Mouse (Mus musculus): Measurements from ENCODE around the gene Kdelc2. TPM values are rescaled to one million over a fixed set of nuclear protein-coding genes. Genes with fewer than 3 reads are reported as not detected.

Kdelc2 gene
- polyA plus RNA-seq, 1 experiment from 2014 or later = 15.9 TPM

DNA sequence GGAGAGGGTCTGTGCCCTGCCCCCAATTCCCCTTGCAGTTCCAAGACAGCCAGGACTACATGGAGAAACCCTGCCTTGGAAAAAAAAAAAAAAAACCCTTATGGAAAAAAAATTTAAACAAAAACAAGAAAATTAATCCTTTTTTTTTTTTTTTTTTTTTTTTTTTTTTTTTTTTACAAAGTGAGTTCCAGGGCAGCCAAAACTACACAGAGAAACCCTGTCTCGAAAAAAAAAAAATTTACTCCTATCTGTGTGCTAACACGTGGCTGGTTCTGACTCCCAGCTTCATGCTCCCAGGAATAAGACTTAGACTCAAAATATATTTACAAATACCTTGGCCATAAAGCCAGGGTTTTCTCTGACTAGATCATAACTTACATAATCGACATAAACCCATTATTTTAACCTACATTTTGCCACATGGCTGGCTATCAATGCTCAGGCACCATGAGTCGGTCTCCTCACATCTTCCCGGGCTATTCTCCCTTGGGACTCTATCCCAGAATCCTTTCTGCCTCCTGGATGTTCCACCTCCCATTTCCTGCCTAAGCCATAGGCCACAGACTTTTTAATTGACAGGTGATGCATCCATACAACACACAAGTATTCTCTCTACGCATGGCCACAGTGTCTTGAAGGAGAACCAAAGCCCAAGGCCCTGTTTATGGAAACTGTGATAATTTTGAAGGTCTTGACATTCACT, 20.4 kb downstream of the Kdelc2 start:
- WGBS = 83% methylated on average over 6 of the region's 6 CpGs
- Histone ChIP-seq H3K4me3 (replicated peaks) (no peak overlapping the region), H3K4me1 (replicated peaks) (peaks cover 33% of the 10 kb centered on the region), H3K27ac (no peak overlapping the region), H3K9ac (replicated peaks) (no peak overlapping the region), H3K36me3 (no peaks in the 10 kb centered on the region), H3K9me3 (no peaks in the 10 kb centered on the region), H3K27me3 (no peaks in the 10 kb centered on the region), H3K4me2 (0 out of 2 replicates have a peak overlapping the region, but pooled peaks have one; percentile 57)
- ATAC-seq (ENCODE audit: insufficient number of reproducible peaks, insufficient read depth, low FRiP score, low TSS enrichment, low read depth) = no peak

DNA sequence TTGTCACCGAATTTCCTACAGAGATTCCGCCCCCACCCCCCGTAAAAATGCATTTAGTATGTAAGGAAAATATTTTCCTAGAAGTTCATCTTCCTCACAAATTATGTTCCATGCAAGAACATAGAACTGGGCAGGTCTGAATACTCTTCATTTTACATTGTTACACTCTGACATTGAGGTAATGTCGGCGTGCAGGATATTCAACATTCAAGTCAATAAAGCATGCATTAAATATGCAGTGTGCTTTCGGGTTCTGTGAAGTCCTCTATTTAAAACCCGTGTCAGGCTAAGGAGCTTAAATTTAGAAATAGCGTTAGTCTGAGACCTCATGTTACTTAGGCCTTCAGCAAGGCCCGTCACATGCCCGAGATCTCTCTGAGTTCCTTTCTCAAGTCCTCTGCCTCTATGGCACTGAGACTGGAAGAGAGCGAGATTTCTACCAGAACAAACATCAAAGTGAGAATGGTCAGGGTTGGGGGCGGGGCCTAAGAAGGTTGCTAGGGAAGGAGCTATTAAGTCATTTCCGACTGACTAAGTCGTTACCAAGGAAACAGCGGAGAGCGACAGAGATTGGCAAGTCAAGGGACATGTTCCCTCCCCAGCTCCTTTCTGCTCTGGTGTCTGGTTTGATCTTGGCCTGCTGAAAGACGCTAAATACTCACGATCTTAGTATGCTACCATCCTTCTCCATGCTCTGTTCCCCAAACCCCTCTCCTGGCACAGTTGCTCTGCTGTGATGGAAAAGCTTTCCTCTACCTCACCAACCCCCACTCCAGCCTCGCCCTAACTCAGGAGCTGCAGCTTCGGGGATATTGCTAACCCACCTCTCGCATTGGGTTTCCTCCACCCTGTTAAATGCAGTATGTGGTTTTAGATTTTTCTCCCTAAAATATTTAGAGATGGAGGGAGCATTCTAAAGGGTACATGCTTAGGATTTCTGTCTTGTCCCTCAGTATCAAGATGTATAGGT, 21.2 kb downstream of the Kdelc2 start:
- Histone ChIP-seq H3K9ac (replicated peaks) (peak overlapping the region; percentile 47; the same call in 1 of the 2 replicates), H3K4me1 (replicated peaks) (peaks cover 33% of the 10 kb centered on the region), H3K27ac (peak overlapping the region; percentile 86), H3K27me3 (no peaks in the 10 kb centered on the region), H3K36me3 (no peaks in the 10 kb centered on the region), H3K4me3 (replicated peaks) (peak overlapping the region; percentile 43), H3K4me2 (peak overlapping the region; percentile 57), H3K9me3 (no peaks in the 10 kb centered on the region)
- peak; percentile 71; the same call in 1 of the 2 replicates for ATAC-seq (ENCODE audit: insufficient number of reproducible peaks, insufficient read depth, low FRiP score, low TSS enrichment, low read depth)
- 24% methylated on average over 21 of the region's 21 CpGs for WGBS

DNA sequence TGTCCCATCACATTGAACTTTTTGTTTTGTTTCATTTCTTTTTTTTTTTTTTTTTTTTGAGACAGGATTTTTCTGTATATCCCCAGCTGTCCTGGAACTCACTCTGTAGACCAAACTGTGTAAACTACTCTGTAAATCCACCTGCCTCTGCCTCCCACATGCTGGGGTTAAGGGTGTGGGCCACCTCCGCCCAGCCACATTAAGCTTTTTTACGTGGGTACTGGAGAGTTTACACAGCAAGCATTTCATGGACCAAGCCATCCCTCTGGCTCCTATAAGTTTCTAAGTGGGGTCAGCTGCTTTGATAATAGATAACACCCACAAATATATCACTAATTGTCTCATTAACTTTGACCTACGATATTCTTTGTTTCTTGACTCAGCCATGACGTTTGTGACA, 24.7 kb downstream of the Kdelc2 start:
- Histone ChIP-seq H3K9ac (replicated peaks) (no peak overlapping the region), H3K27ac (no peak overlapping the region), H3K4me1 (replicated peaks) (peaks cover 17% of the 10 kb centered on the region), H3K9me3 (peaks cover 4% of the 10 kb centered on the region; the same call in 1 of the 2 replicates), H3K27me3 (no peaks in the 10 kb centered on the region), H3K36me3 (no peaks in the 10 kb centered on the region), H3K4me3 (replicated peaks) (no peak overlapping the region), H3K4me2 (no peak overlapping the region)
- no peak for ATAC-seq (ENCODE audit: insufficient number of reproducible peaks, insufficient read depth, low FRiP score, low TSS enrichment, low read depth)
- WGBS = 80% methylated on average over 4 of the region's 4 CpGs

DNA sequence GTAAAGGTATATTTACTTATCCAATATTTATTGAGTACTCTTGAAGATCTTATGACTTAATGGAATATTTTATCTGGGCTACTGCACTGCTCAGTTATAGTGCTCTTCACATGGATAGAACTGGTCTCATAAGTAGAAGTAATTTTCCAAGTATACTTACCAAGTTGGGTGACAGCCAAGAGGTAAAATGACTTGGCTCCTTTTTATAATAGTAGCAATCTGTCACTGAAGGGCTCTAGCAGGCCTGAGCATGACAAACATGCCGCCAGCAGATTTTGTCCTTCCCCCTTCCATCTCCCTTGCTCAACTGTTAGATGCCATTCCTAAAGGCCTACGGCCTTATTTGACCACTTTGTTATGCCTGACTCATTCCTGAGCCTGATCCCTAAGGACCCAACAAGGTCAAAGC, 25.1 kb downstream of the Kdelc2 start:
- no peaks in the 10 kb centered on the region for H3K27me3 ChIP-seq
- WGBS = 86% methylated on average over 2 of the region's 2 CpGs
- H3K4me2 ChIP-seq = no peak overlapping the region

DNA sequence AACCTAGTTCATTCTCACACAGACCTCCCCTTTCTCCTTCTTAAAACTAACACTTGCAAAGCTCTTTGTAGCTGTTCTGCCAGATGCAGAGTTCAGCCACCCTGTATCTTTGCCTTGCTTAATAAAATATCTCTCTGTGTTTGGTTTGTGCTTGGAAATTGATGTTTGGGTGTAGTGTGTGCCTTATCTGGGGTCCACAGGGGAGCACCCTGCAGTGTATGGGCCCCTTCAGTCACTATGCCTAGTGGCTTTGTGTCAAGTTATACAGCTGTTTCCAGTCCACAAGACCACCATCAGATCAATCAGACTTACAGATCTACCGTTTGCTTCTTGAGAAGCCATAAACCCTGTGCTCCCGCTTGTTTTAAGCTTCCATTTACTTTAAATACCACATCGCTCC, 25.6 kb downstream of the Kdelc2 start:
- Histone ChIP-seq H3K4me3 (replicated peaks) (no peak overlapping the region), H3K27ac (no peak overlapping the region), H3K9ac (replicated peaks) (no peak overlapping the region), H3K9me3 (peaks cover 4% of the 10 kb centered on the region; the same call in 1 of the 2 replicates), H3K4me2 (no peak overlapping the region), H3K4me1 (replicated peaks) (peaks cover 15% of the 10 kb centered on the region), H3K27me3 (no peaks in the 10 kb centered on the region), H3K36me3 (no peaks in the 10 kb centered on the region)
- 69% methylated on average over 3 of the region's 3 CpGs for WGBS
- no peak for ATAC-seq (ENCODE audit: insufficient number of reproducible peaks, insufficient read depth, low FRiP score, low TSS enrichment, low read depth)

More for the DNA sequence above, 25.1 kb downstream of the Kdelc2 start:
- peaks cover 17% of the 10 kb centered on the region for H3K4me1 ChIP-seq (replicated peaks)
- no peaks in the 10 kb centered on the region for H3K36me3 ChIP-seq
- peaks cover 4% of the 10 kb centered on the region; the same call in 1 of the 2 replicates for H3K9me3 ChIP-seq
- H3K27ac ChIP-seq = no peak overlapping the region
- H3K4me3 ChIP-seq (replicated peaks) = no peak overlapping the region
- no peak for ATAC-seq (ENCODE audit: insufficient number of reproducible peaks, insufficient read depth, low FRiP score, low TSS enrichment, low read depth)
- H3K9ac ChIP-seq (replicated peaks) = no peak overlapping the region

DNA sequence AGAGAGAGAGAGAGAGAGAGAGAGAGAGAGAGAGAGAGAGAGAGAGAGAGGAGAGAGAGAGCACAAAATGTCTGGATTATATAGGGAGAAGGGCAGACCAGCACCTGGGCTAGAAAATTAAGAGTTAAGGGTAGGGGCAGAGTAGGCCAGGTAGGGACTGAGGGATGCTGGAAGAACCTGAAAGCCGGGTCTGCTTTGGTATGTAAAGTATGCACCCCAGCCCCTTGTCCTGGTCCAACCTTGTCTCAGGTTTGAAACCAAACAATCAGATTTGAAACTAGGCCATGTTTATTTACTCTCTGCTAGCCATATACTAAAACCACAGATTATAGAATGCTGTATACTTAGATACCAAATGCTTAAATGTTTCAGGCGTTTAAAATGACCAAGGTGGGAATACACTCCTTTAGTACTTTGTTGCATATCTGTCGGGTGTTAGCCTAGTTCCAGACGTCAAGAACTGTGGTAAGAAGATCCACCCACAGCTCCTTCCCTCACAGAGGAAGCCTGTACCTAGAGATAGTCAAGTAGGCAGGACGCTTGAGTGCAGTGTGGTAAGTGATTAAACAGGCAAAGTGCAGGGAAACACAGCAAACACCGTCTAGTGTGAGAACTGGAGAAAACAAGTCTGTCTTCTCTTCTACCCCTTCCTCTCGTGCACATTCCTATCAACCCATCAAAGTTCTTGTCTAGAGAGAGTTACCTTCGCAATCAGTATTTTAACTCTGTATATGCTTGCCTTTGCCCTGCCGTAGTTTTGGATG, 38.5 kb downstream of the Kdelc2 start:
- Histone ChIP-seq H3K4me2 (no peak overlapping the region), H3K4me1 (replicated peaks) (0 out of 2 replicates have a peak, but pooled peaks cover under 1% of the 10 kb centered on the region), H3K36me3 (no peaks in the 10 kb centered on the region), H3K9me3 (peaks cover 9% of the 10 kb centered on the region), H3K27ac (no peak overlapping the region), H3K4me3 (replicated peaks) (no peak overlapping the region), H3K9ac (replicated peaks) (no peak overlapping the region), H3K27me3 (no peaks in the 10 kb centered on the region)
- WGBS = 62% methylated on average over 9 of the region's 9 CpGs
- no peak for ATAC-seq (ENCODE audit: insufficient number of reproducible peaks, insufficient read depth, low FRiP score, low TSS enrichment, low read depth)

DNA sequence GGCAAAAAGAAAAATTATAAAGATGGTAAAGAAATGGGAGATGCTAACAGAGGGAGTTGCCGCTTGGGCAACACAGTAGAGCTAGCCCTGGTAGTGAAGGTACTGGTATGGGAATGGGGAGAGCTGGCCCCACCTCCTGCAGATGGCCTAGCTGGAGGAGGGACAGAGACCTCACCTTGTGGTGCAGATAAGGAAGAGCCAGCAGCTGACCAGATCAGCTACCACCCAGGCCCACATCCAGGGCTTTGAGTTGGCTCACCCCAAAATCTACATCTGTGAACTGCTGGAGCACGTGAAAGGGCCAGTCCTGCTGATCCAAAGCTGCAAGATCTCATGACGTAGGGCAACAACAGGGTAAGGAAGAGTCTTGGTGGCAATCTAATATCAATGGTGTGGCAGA, 42.9 kb downstream of the Kdelc2 start:
- Histone ChIP-seq H3K27ac (no peak overlapping the region), H3K9me3 (no peaks in the 10 kb centered on the region), H3K27me3 (no peaks in the 10 kb centered on the region), H3K4me1 (replicated peaks) (0 out of 2 replicates have a peak, but pooled peaks cover 5% of the 10 kb centered on the region), H3K4me2 (no peak overlapping the region), H3K36me3 (no peaks in the 10 kb centered on the region), H3K4me3 (replicated peaks) (no peak overlapping the region), H3K9ac (replicated peaks) (no peak overlapping the region)
- WGBS = 86% methylated on average over 3 of the region's 3 CpGs
- no peak for ATAC-seq (ENCODE audit: insufficient number of reproducible peaks, insufficient read depth, low FRiP score, low TSS enrichment, low read depth)

DNA sequence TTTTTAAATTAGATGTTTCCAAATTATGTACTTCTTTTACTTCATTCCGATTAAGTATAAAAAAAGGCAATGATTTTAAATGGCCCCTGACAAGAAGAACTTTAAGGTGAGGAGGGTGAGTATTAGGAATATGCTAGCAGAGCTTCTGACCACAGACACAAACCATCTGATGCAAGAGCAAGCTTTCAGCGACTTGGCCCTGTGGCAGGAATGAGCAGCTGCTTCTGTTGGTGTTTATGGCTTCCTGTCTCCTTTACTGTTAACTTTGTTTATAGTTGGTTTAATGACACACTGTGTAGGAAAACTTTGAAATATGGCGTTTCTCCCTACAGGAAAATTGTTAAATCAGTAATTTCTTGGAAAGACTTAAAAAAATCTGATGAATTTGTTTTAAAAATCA, 43.8 kb downstream of the Kdelc2 start:
- Histone ChIP-seq H3K4me1 (replicated peaks) (0 out of 2 replicates have a peak, but pooled peaks cover 5% of the 10 kb centered on the region), H3K4me3 (replicated peaks) (no peak overlapping the region), H3K36me3 (no peaks in the 10 kb centered on the region), H3K27me3 (no peaks in the 10 kb centered on the region), H3K27ac (no peak overlapping the region), H3K4me2 (no peak overlapping the region), H3K9ac (replicated peaks) (no peak overlapping the region), H3K9me3 (no peaks in the 10 kb centered on the region)
- no peak for ATAC-seq (ENCODE audit: insufficient number of reproducible peaks, insufficient read depth, low FRiP score, low TSS enrichment, low read depth)
- 38% methylated on average over 3 of the region's 3 CpGs for WGBS

DNA sequence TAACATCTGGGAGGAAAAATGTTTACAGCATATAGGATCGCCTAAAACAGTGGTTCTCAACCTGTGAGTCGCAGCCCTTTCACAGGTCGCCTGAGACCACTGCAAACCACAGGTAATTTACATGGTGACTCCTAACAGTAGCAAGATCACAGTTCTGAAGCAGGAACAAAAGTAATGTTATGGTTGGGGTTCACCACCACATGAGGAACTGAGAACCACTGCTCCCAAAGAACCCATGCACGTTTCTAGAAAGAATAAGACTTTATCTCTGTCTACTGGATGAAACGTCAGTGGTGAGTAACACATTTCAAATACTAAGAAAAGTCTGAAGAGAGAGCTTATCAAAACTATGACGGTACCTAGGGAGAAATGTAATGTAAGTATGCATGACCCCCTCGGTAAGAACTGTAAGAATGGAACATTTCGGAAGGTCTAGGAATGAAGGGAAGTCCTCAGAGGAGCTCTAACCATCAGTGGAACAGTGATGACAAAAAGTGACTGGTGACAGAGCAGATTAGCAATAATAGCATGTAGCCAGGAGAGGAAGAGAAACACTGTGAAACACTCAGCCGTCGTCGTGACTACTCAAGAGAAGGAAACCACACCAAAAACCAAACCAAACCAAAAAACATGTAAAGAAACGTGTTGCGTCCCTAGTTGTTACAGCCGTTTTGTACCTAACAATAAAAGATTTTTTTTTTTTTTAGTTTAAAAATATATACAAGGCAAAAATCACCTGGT, 52.2 kb downstream of the Kdelc2 start:
- no peaks in the 10 kb centered on the region for H3K27me3 ChIP-seq

DNA sequence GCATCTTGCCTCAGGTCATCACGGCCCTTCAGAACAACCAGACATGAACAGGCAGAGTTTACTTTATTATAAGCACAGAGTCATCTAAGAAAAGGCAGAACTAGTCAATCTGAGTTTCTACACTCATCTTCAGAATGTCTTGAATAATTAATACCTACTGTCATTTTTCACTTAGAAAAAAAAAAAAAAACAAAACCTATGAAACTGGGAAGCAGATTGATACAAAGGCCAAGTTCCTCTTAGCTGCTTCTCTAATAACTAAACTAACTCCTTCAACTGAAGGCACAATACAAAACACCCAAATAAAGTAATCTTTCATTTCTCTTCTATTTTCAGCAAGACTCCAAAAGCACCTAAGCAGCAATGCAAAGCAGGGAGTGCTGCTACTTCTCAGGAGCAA, 66.8 kb downstream of the Kdelc2 start:
- Histone ChIP-seq H3K27ac (no peak overlapping the region), H3K4me3 (replicated peaks) (no peak overlapping the region), H3K9ac (replicated peaks) (no peak overlapping the region), H3K9me3 (no peaks in the 10 kb centered on the region), H3K36me3 (peaks cover 62% of the 10 kb centered on the region), H3K4me1 (replicated peaks) (no peaks in the 10 kb centered on the region), H3K27me3 (no peaks in the 10 kb centered on the region), H3K4me2 (no peak overlapping the region)
- ATAC-seq (ENCODE audit: insufficient number of reproducible peaks, insufficient read depth, low FRiP score, low TSS enrichment, low read depth) = no peak
- 89% methylated on average over 1 of the region's 1 CpGs for WGBS

More for the DNA sequence above, 52.2 kb downstream of the Kdelc2 start:
- ATAC-seq (ENCODE audit: insufficient number of reproducible peaks, insufficient read depth, low FRiP score, low TSS enrichment, low read depth) = no peak
- Histone ChIP-seq H3K9me3 (no peaks in the 10 kb centered on the region), H3K9ac (replicated peaks) (no peak overlapping the region), H3K4me1 (replicated peaks) (no peaks in the 10 kb centered on the region), H3K4me3 (replicated peaks) (no peak overlapping the region), H3K4me2 (no peak overlapping the region), H3K27ac (no peak overlapping the region), H3K36me3 (peaks cover 22% of the 10 kb centered on the region; the same call in 1 of the 2 replicates)
- 90% methylated on average over 14 of the region's 14 CpGs for WGBS

Measured in limb, embryonic 12.5 days (tissue).